Mouse (Mus musculus) kidney, postnatal 0 days (tissue): ENCODE data around the gene Mapk3. TPM values are rescaled to one million over a fixed set of nuclear protein-coding genes. Genes with fewer than 3 reads are reported as not detected.

ENCODE experiments used
- ATAC-seq: fragments of 200-750 bp; cut with Nextera tagmentation; replicated peaks from 2 replicates; pipeline ENCODE4 v1.8.0; 2017; ENCODE audit warnings: low read depth, moderate number of reproducible peaks, moderate TSS enrichment, moderate library complexity; ENCODE audit not compliant: low FRiP score
- DNase-seq: peaks from one replicate; pipeline ENCODE4 v3.0.0-alpha.2; 2016; ENCODE audit warnings: low spot score
- H3K27ac ChIP-seq: fragments of 300-500 bp; sonication (generic); 2 replicates; pipeline ENCODE4 v1.5.1; 2014; ENCODE audit warnings: mild to moderate bottlenecking
- H3K27me3 ChIP-seq: fragments of 300-500 bp; sonication (generic); 2 replicates; pipeline ENCODE4 v1.6.1; 2014; ENCODE audit warnings: low read length, mixed read lengths; ENCODE audit not compliant: insufficient read depth
- H3K36me3 ChIP-seq: fragments of 300-500 bp; sonication (generic); 2 replicates; pipeline ENCODE4 v1.6.1; 2014; ENCODE audit warnings: low read length, mixed read lengths; ENCODE audit not compliant: insufficient read depth
- H3K4me1 ChIP-seq: fragments of 300-500 bp; sonication (generic); replicated peaks from 2 replicates; pipeline ENCODE4 v1.6.1; 2014; ENCODE audit warnings: antibody characterized with exemption, low read length, mixed read lengths; ENCODE audit not compliant: insufficient read depth
- H3K4me2 ChIP-seq: fragments of 300-500 bp; sonication (generic); 2 replicates; pipeline ENCODE4 v1.6.1; 2014; ENCODE audit warnings: mild to moderate bottlenecking, low read length, moderate library complexity, mixed read lengths
- H3K4me3 ChIP-seq: fragments of 300-500 bp; sonication (generic); replicated peaks from 2 replicates; pipeline ENCODE4 v1.5.1; 2014; ENCODE audit warnings: low read depth, low read length
- H3K9ac ChIP-seq: fragments of 300-500 bp; sonication (generic); 2 replicates; pipeline ENCODE4 v1.6.1; 2014; ENCODE audit warnings: low read depth, low read length
- H3K9me3 ChIP-seq: fragments of 300-500 bp; sonication (generic); replicated peaks from 2 replicates; pipeline ENCODE4 v1.6.1; 2016; ENCODE audit warnings: low read length, inconsistent platforms, mixed read lengths
- CTCF ChIP-seq: IDR thresholded peaks from 2 replicates; pipeline ENCODE4 v1.5.1; 2016; ENCODE audit warnings: antibody characterized with exemption, low read depth, mild to moderate bottlenecking, moderate library complexity
- WGBS: fragments of 180-500 bp; shearing (Covaris S2); extraction: QIAGEN DNeasy Blood & Tissue Kit; methylation state at CpG from one replicate; pipeline ENCODE4 v1.1.7; 2014; 5-methylcytosine and 5-hydroxymethylcytosine counted together
- polyA plus RNA-seq: library from polyadenylated mRNA; unstranded; fragments of >200 nt; fragmentation: Nextera tagmentation; extraction: Ambion mirVana; gene quantifications from 2 replicates; pipeline ENCODE4 v1.2.1, GENCODE M21; 2015

Mapk3 gene
- polyA plus RNA-seq = 63.0 and 66.1 TPM in 2 replicates

DNA sequence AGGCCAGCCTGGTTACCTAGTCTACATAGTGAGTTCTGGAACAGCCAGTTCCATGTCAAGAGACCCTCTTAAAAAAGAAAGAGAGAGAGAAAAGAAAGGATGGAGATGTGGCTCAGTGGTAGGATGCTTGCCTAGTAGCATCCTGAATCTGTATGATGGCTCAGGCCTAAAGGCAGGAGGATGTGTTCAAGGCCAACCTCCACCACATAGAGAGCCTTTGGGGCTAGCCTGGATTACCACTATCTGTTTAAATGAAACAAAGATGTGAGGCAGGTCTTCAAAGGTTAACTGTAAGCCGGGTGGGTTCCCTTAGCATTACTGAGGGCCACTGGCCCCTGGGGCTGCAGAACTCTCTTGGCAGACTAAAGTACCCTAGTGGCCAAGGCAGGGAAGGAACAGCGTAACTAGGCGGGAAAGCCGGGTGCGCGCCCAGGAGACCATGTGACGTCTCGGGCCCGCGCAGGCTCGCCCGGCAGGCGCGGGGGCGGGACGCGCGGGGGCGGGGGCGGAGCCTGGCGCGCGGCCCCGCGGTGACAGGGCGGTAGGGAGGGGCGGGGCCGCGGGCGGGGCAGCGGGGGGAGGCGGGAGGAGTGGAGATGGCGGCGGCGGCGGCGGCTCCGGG, at the start of gene Mapk3:
Mapk3 (plus strand) TSS at position 552 of the 622 bp plus-strand sequence.
- peak within 1 kb of the TSS; percentile 81 for H3K9ac ChIP-seq
- H3K27ac ChIP-seq = peak within 1 kb of the TSS; percentile 93
- peaks cover 22% of the 10 kb centered on the region for H3K36me3 ChIP-seq
- H3K27me3 ChIP-seq = no peaks in the 10 kb centered on the region
- peak within 1 kb of the TSS; percentile 87 for H3K4me3 ChIP-seq
- H3K4me1 ChIP-seq = peaks cover 9% of the 10 kb centered on the region; the same call in 1 of the 2 replicates
- H3K4me2 ChIP-seq = peak within 1 kb of the TSS; percentile 76
- peak; percentile 96 for DNase-seq
- WGBS = 2% methylated on average over 30 of the region's 38 CpGs
- peak; percentile 73 for TF ChIP-seq CTCF
- peak; percentile 64 for ATAC-seq
- no peaks in the 10 kb centered on the region for H3K9me3 ChIP-seq

DNA sequence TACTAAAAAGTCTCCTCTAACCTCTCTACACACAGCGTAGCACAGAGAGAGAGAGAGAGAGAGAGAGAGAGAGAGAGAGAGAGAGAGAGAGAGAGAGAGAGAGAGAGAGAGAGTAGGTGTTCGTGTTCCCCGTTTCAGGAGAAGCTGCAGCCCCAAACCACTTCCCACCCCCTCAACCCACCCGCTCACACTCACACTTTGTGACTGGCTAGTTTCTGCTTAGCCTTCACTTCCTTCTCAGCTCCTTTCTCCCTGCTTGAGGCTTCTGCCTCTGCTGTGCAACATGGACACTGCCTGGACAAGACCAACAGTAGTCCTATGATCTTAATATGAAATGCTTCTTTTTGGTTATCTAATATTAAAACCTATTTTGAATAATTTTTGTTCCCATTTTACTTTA, 49.1 kb upstream of the Mapk3 start:
- Histone ChIP-seq H3K4me1 (no peaks in the 10 kb centered on the region), H3K9ac (no peak overlapping the region), H3K4me2 (no peak overlapping the region), H3K9me3 (no peaks in the 10 kb centered on the region), H3K36me3 (no peaks in the 10 kb centered on the region), H3K27me3 (no peaks in the 10 kb centered on the region), H3K4me3 (no peak overlapping the region), H3K27ac (no peak overlapping the region)
- DNase-seq (no peak), ATAC-seq (no peak)
- no peak for TF ChIP-seq CTCF
- WGBS = 68% methylated on average over 4 of the region's 4 CpGs

DNA sequence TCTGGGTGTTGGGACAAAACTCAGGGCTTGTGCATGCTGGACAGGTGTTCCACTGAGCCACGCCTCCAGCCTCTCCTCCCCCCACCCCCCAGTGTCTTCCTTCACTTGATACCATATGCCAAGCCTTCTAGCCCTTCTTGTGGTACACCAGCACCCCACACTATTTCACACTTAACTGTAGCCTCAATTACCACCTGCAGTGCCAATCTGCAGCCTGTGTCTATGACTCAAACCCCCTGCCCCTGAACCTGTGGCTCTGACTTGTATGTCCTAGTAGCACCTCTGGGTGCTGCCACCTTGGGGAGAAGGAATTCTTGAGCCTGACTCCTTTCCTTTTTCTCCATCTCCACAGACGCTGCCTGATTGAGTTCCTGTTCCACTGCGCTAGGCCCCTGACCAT, 47.5 kb upstream of the Mapk3 start:
- H3K4me2 ChIP-seq = no peak overlapping the region
- no peak for ATAC-seq
- no peaks in the 10 kb centered on the region for H3K27me3 ChIP-seq
- 78% methylated on average over 3 of the region's 3 CpGs for WGBS
- no peaks in the 10 kb centered on the region for H3K9me3 ChIP-seq
- H3K9ac ChIP-seq = no peak overlapping the region
- no peaks in the 10 kb centered on the region for H3K4me1 ChIP-seq
- no peaks in the 10 kb centered on the region for H3K36me3 ChIP-seq
- DNase-seq = no peak
- H3K4me3 ChIP-seq = no peak overlapping the region
- H3K27ac ChIP-seq = no peak overlapping the region
- no peak for TF ChIP-seq CTCF

DNA sequence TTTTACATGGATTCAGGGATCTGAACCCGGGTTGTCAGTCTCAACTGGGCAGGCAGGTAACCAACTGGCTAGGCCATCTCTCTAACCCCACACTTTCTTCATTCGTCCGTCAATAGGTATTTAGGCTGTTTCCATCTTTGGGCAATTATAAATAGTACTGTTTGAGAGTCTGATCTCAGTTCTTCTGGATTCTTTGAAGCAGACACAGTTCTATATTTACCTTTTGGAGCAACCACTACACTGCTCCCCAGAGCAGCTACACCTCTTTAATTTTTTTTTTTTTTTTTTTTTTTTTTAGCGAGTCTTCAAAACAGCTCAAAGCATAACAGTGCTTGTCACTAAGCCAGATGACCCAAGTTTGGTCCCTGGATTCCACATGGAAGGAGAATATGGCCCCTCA, 43.7 kb upstream of the Mapk3 start:
- H3K4me3 ChIP-seq = no peak overlapping the region
- H3K9me3 ChIP-seq = no peaks in the 10 kb centered on the region
- TF ChIP-seq CTCF = no peak
- 77% methylated on average over 4 of the region's 4 CpGs for WGBS
- no peak overlapping the region for H3K27ac ChIP-seq
- DNase-seq = no peak
- H3K27me3 ChIP-seq = no peaks in the 10 kb centered on the region
- no peaks in the 10 kb centered on the region for H3K36me3 ChIP-seq
- no peak overlapping the region for H3K4me2 ChIP-seq
- ATAC-seq = no peak
- H3K4me1 ChIP-seq = no peaks in the 10 kb centered on the region
- H3K9ac ChIP-seq = no peak overlapping the region

DNA sequence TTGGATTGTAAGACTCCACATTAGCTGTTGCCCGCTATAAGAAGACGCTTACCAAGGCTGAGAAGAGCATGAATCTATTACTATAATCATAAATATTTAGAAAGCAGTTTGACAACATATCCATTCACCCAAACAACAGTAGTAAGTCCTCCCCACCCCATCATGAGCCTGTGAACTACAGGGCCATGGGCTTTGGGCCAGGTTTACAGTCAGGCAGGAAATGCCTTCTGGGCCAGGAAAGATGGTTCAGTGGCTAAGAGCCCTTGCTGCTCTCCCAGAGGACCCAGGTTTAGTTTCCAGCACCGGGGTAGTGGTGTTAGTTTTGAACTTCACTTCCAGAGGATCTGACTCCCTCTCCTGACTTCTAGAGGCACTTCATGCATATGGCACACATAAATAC, 41.8 kb upstream of the Mapk3 start:
- H3K27me3 ChIP-seq = no peaks in the 10 kb centered on the region
- no peaks in the 10 kb centered on the region for H3K36me3 ChIP-seq
- DNase-seq (no peak), ATAC-seq (no peak)
- TF ChIP-seq CTCF = no peak
- H3K4me2 ChIP-seq = no peak overlapping the region
- H3K4me3 ChIP-seq = no peak overlapping the region
- no peaks in the 10 kb centered on the region for H3K4me1 ChIP-seq
- no peaks in the 10 kb centered on the region for H3K9me3 ChIP-seq
- 82% methylated on average over 3 of the region's 3 CpGs for WGBS
- H3K9ac ChIP-seq = no peak overlapping the region
- H3K27ac ChIP-seq = no peak overlapping the region

DNA sequence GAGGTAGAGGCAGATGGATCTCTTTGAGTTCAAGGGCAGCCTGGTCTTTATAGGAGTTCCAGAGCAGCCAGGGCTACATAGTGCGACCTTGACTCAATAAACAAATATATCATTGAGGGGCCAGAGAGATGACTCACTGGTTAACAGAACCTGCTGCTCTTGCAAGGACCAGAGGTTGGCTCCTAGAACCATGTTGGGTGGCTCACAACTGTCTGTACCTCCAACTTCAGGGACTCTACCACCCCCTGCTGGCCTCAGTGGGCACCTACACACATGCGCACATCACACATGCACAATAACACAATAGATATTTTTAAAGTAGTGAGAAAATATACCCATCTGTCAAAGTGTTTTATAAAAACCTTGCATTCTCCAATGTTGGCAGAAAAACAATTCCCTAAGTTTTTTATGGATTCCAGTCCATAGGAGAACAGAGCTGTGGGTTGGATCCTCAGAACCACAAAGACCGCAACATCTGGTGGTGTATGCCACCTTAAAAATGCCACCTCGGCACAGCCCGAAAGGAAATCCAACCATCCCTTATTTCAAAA, 40.5 kb upstream of the Mapk3 start:
- no peaks in the 10 kb centered on the region for H3K36me3 ChIP-seq
- no peaks in the 10 kb centered on the region for H3K4me1 ChIP-seq
- H3K9ac ChIP-seq = no peak overlapping the region
- H3K9me3 ChIP-seq = no peaks in the 10 kb centered on the region
- peak; percentile 16; the same call in 1 of the 2 replicates for TF ChIP-seq CTCF
- DNase-seq (no peak), ATAC-seq (no peak)
- no peak overlapping the region for H3K4me3 ChIP-seq
- no peaks in the 10 kb centered on the region for H3K27me3 ChIP-seq
- no peak overlapping the region for H3K27ac ChIP-seq
- WGBS = 95% methylated on average over 5 of the region's 5 CpGs
- H3K4me2 ChIP-seq = no peak overlapping the region
